Mouse (Mus musculus) CH12.LX (cell line): ENCODE measurements around the gene Rbms2. TPM values are rescaled to one million over a fixed set of nuclear protein-coding genes. Genes with fewer than 3 reads are reported as not detected.

Experiments used
- DNase-seq: peaks from one replicate; pipeline ENCODE4 v3.0.0-alpha.2; 2013; ENCODE audit errors: extremely low read depth
- H3K27ac ChIP-seq: 2 replicates; pipeline ENCODE4 v1.5.1; 2012; ENCODE audit warnings: low read depth, mild to moderate bottlenecking, control low read depth, moderate library complexity; ENCODE audit not compliant: insufficient read depth
- H3K27me3 ChIP-seq: replicated peaks from 2 replicates; pipeline ENCODE3; 2012; ENCODE audit warnings: inconsistent platforms
- H3K36me3 ChIP-seq, 2 experiments: replicated peaks in 1 of 2; 2 replicates each; pipeline versions ENCODE3 to v1.6.1; 2012; ENCODE audit warnings: inconsistent platforms in 1 of 2, low read length in 1 of 2, mild to moderate bottlenecking in 1 of 2, mixed read lengths in 1 of 2, moderate library complexity in 1 of 2; ENCODE audit not compliant: control insufficient read depth in 1 of 2, insufficient read depth in 1 of 2
- H3K4me1 ChIP-seq, 2 experiments: 2 replicates each; pipeline ENCODE4 v1.6.1; 2012; ENCODE audit warnings: inconsistent platforms in 1 of 2, moderate library complexity in 1 of 2; ENCODE audit not compliant: insufficient read depth in 2 of 2, control insufficient read depth in 1 of 2
- H3K4me2 ChIP-seq: 2 replicates; pipeline ENCODE4 v1.6.1; 2012; ENCODE audit warnings: low read depth, mild to moderate bottlenecking, control low read depth; ENCODE audit not compliant: poor library complexity, insufficient read depth, severe bottlenecking
- H3K4me3 ChIP-seq, 3 experiments: fragments of 150-350 bp in 1 of 3; sonication (generic) in 1 of 3; replicated peaks in 1 of 3; 2 replicates each; pipeline versions ENCODE3 to v1.5.1; 2011 to 2012; ENCODE audit warnings: low read depth in 2 of 3, low read length in 2 of 3, mild to moderate bottlenecking in 2 of 3, moderate library complexity in 2 of 3, control low read depth in 1 of 3, improper control_type of control experiment in 1 of 3, inconsistent platforms in 1 of 3, mixed read lengths in 1 of 3; ENCODE audit not compliant: poor library complexity in 1 of 3
- H3K79me2 ChIP-seq: replicated peaks from 2 replicates; pipeline ENCODE4 v1.6.1; 2012; ENCODE audit warnings: mild to moderate bottlenecking, moderate library complexity; ENCODE audit not compliant: control insufficient read depth, poor library complexity, insufficient read depth, severe bottlenecking; ENCODE audit errors: extremely low read depth
- H3K9ac ChIP-seq: 2 replicates; pipeline ENCODE4 v1.6.1; 2012; ENCODE audit warnings: low read depth, mild to moderate bottlenecking, control low read depth, moderate library complexity; ENCODE audit not compliant: insufficient read depth
- H3K9me3 ChIP-seq: replicated peaks from 2 replicates; pipeline ENCODE3; 2012; ENCODE audit warnings: low read length, inconsistent platforms, mixed read lengths
- BHLHE40 ChIP-seq: IDR thresholded peaks from 2 replicates; pipeline ENCODE4 v1.6.1; 2011; ENCODE audit warnings: mild to moderate bottlenecking, low read depth, low read length, improper control_type of control experiment
- CHD1 ChIP-seq: IDR thresholded peaks from 2 replicates; pipeline ENCODE4 v1.6.1; 2012; ENCODE audit warnings: low read depth, low read length, improper control_type of control experiment, inconsistent platforms
- CTCF ChIP-seq, 2 experiments: IDR thresholded peaks in 1 of 2; conservative IDR thresholded peaks in 1 of 2; 2 replicates each; pipeline ENCODE4 v1.5.1; 2011 to 2012; ENCODE audit warnings: low read depth in 2 of 2, low read length in 2 of 2, improper control_type of control experiment in 1 of 2, inconsistent platforms in 1 of 2, mild to moderate bottlenecking in 1 of 2, moderate library complexity in 1 of 2
- E2F4 ChIP-seq: IDR thresholded peaks from 2 replicates; pipeline ENCODE4 v1.6.1; 2011; ENCODE audit warnings: low read depth, low read length, improper control_type of control experiment; ENCODE audit not compliant: insufficient replicate concordance
- ELF1 ChIP-seq: IDR thresholded peaks from 2 replicates; pipeline ENCODE4 v1.6.1; 2014; ENCODE audit warnings: low read depth, mild to moderate bottlenecking, inconsistent platforms, low read length, improper control_type of control experiment
- EP300 ChIP-seq: IDR thresholded peaks from 2 replicates; pipeline ENCODE4 v1.6.1; 2011; ENCODE audit warnings: low read length, improper control_type of control experiment
- ETS1 ChIP-seq: conservative IDR thresholded peaks from 2 replicates; pipeline ENCODE4 v1.6.1; 2012; ENCODE audit warnings: low read depth, mild to moderate bottlenecking, inconsistent platforms, low read length, improper control_type of control experiment, moderate library complexity
- GABPA ChIP-seq: IDR thresholded peaks from 2 replicates; pipeline ENCODE4 v1.6.1; 2012; ENCODE audit warnings: low read depth, low read length, improper control_type of control experiment, inconsistent platforms; ENCODE audit not compliant: insufficient replicate concordance
- HCFC1 ChIP-seq: IDR thresholded peaks from 2 replicates; pipeline ENCODE4 v1.6.1; 2012; ENCODE audit warnings: low read depth, mild to moderate bottlenecking, inconsistent platforms, low read length, improper control_type of control experiment
- IRF4 ChIP-seq: IDR thresholded peaks from 2 replicates; pipeline ENCODE4 v1.6.1; 2014; ENCODE audit warnings: low read depth, mild to moderate bottlenecking, inconsistent platforms, low read length, improper control_type of control experiment
- JUN ChIP-seq: IDR thresholded peaks from 2 replicates; pipeline ENCODE4 v1.6.1; 2011; ENCODE audit warnings: low read depth, mild to moderate bottlenecking, low read length, improper control_type of control experiment, moderate library complexity; ENCODE audit not compliant: insufficient read depth
- JUND ChIP-seq: conservative IDR thresholded peaks from 2 replicates; pipeline ENCODE4 v1.6.1; 2011; ENCODE audit warnings: low read depth, low read length, improper control_type of control experiment
- KAT2A ChIP-seq: IDR thresholded peaks from 2 replicates; pipeline ENCODE4 v1.6.1; 2012; ENCODE audit warnings: low read length, improper control_type of control experiment, inconsistent platforms; ENCODE audit not compliant: insufficient replicate concordance
- MAFK ChIP-seq: IDR thresholded peaks from 2 replicates; pipeline ENCODE4 v1.6.1; 2011; ENCODE audit warnings: low read length, improper control_type of control experiment; ENCODE audit not compliant: insufficient replicate concordance
- MAX ChIP-seq: IDR thresholded peaks from 2 replicates; pipeline ENCODE4 v1.6.1; 2011; ENCODE audit warnings: low read length, improper control_type of control experiment
- MAZ ChIP-seq: IDR thresholded peaks from 2 replicates; pipeline ENCODE4 v1.6.1; 2012; ENCODE audit warnings: low read depth, mild to moderate bottlenecking, inconsistent platforms, low read length, improper control_type of control experiment, moderate library complexity
- MXI1 ChIP-seq: IDR thresholded peaks from 2 replicates; pipeline ENCODE4 v1.6.1; 2011; ENCODE audit warnings: mild to moderate bottlenecking, low read depth, low read length, improper control_type of control experiment
- MYC ChIP-seq: IDR thresholded peaks from 2 replicates; pipeline ENCODE4 v1.6.1; 2011; ENCODE audit warnings: low read depth, mild to moderate bottlenecking, improper control_type of control experiment, low read length
- NELFE ChIP-seq: IDR thresholded peaks from 2 replicates; pipeline ENCODE4 v1.6.1; 2011; ENCODE audit warnings: low read depth, low read length, improper control_type of control experiment
- POLR2A ChIP-seq: IDR thresholded peaks from 2 replicates; pipeline ENCODE4 v1.6.1; 2011; ENCODE audit warnings: low read depth, mild to moderate bottlenecking, improper control_type of control experiment, low read length
- POLR2AphosphoS2 ChIP-seq: IDR thresholded peaks from 2 replicates; pipeline ENCODE4 v1.6.1; 2011; ENCODE audit warnings: low read depth, low read length, improper control_type of control experiment
- RAD21 ChIP-seq: IDR thresholded peaks from 2 replicates; pipeline ENCODE4 v1.6.1; 2011; ENCODE audit warnings: low read depth, mild to moderate bottlenecking, low read length, improper control_type of control experiment, moderate library complexity
- RCOR1 ChIP-seq: conservative IDR thresholded peaks from 2 replicates; pipeline ENCODE4 v1.6.1; 2012; ENCODE audit warnings: low read depth, mild to moderate bottlenecking, inconsistent platforms, low read length, improper control_type of control experiment
- SIN3A ChIP-seq: IDR thresholded peaks from 2 replicates; pipeline ENCODE4 v1.6.1; 2012; ENCODE audit warnings: low read length, improper control_type of control experiment, inconsistent platforms
- SMC3 ChIP-seq: IDR thresholded peaks from 2 replicates; pipeline ENCODE4 v1.6.1; 2011; ENCODE audit warnings: low read depth, low read length, improper control_type of control experiment
- TBP ChIP-seq: conservative IDR thresholded peaks from 2 replicates; pipeline ENCODE4 v1.6.1; 2011; ENCODE audit warnings: low read depth, low read length, improper control_type of control experiment
- USF2 ChIP-seq: conservative IDR thresholded peaks from 2 replicates; pipeline ENCODE4 v1.6.1; 2011; ENCODE audit warnings: low read depth, low read length, improper control_type of control experiment
- ZC3H11A ChIP-seq: IDR thresholded peaks from 2 replicates; pipeline ENCODE4 v1.6.1; 2012; ENCODE audit warnings: low read depth, mild to moderate bottlenecking, inconsistent platforms, low read length, improper control_type of control experiment
- ZKSCAN1 ChIP-seq: IDR thresholded peaks from 2 replicates; pipeline ENCODE4 v1.6.1; 2012; ENCODE audit warnings: low read depth, inconsistent platforms, low read length, improper control_type of control experiment, borderline replicate concordance
- ZNF384 ChIP-seq: IDR thresholded peaks from 2 replicates; pipeline ENCODE4 v1.6.1; 2012; ENCODE audit warnings: low read depth, low read length, improper control_type of control experiment, inconsistent platforms
- dilution Hi-C: fragments of 300-500 bp; cut with MboI; formaldehyde crosslinking; loops from 2 replicates; pipeline ENCODE4 v1.14.3; 2020; ENCODE audit warnings: low sequenced_read_pairs; ENCODE audit not compliant: extremely low pct_unique_long_range_greater_than_20kb, extremely low pct_ligation_motif_present
- in situ Hi-C: fragments of 300-500 bp; cut with MboI; formaldehyde crosslinking; loops from 3 replicates; pipeline ENCODE4 v1.14.3; 2019; ENCODE audit warnings: low sequenced_read_pairs, low pct_ligation_motif_present, low pct_unique_long_range_greater_than_20kb, mixed read lengths
- polyA plus RNA-seq: library from polyadenylated mRNA; unstranded; fragments of >175 nt; gene quantifications from 2 replicates; pipeline ENCODE4 v1.2.1, GENCODE M21; 2012; ENCODE audit warnings: low read depth; ENCODE audit not compliant: insufficient read length
- total RNA-seq, 2 experiments: library from RNA; depleted of rRNA; stranded (reverse); fragments of 300-350 nt in 1 of 2; fragments of >200 nt in 1 of 2; gene quantifications; 2 replicates each; pipeline ENCODE4 v1.2.3; 2012 to 2014

The Rbms2 gene
- total and polyA plus RNA-seq, 3 experiments, result 9.1 to 36.6 (median 9.8) TPM

GRCm38 (mm10) chr10:128095003-128095636 lies 85.0 kb downstream of the Rbms2 start:
- in situ Hi-C loops (loop anchor here (10.0 kb wide), 1 partner anchor 50 kb away; no protein-coding TSS in a partner anchor), dilution Hi-C loops (no loop called here)
- Histone ChIP-seq H3K9ac (peak overlapping the region; percentile 64; the same call in 1 of the 2 replicates), H3K9me3 (no peaks in the 10 kb centered on the region), H3K4me3 (peak overlapping the region in 2 of 3 experiments; percentile 29 to 78), H3K79me2 (peaks cover 35% of the 10 kb centered on the region), H3K4me2 (peak overlapping the region; percentile 74), H3K36me3 (peaks cover 0 to 7% of the 10 kb centered on the region in 2 experiments), H3K27ac (no peak overlapping the region), H3K4me1 (peaks cover 4 to 44% of the 10 kb centered on the region in 2 experiments; a peak in 3 of 4 replicates), H3K27me3 (no peaks in the 10 kb centered on the region)
- DNase-seq, result no peak
- TF ChIP-seq MAFK (no peak), MYC (no peak), KAT2A (no peak), POLR2AphosphoS2 (no peak), BHLHE40 (no peak), TBP (no peak), EP300 (no peak), JUND (no peak), JUN (no peak), CTCF (conservative IDR thresholded peaks at IDR 0.05 in 1 of 2, IDR thresholded peaks at IDR 0.05 in 1 of 2; ENCODE audit: low read depth in 2 of 2, low read length in 2 of 2) (no peak), ZKSCAN1 (no peak), HCFC1 (no peak)

GRCm38 (mm10) chr10:128094340-128094968 lies 85.6 kb downstream of the Rbms2 start:
- Histone ChIP-seq H3K4me3 (peak overlapping the region; percentile 69 to 86 (median 78)), H3K9ac (peak overlapping the region; percentile 87), H3K4me2 (peak overlapping the region; percentile 74), H3K27ac (peak overlapping the region; percentile 63), H3K27me3 (no peaks in the 10 kb centered on the region), H3K79me2 (peaks cover 28% of the 10 kb centered on the region), H3K4me1 (peaks cover 4 to 51% of the 10 kb centered on the region in 2 experiments; a peak in 3 of 4 replicates), H3K36me3 (peaks cover 6 to 12% of the 10 kb centered on the region in 2 experiments), H3K9me3 (no peaks in the 10 kb centered on the region)
- peak; percentile 95 for DNase-seq
- dilution Hi-C loops (no loop called here), in situ Hi-C loops (loop anchor here (5.0 to 10.0 kb wide), 2 partner anchors 50 to 98 kb away; partner anchors contain the start of gene Gls2)
- TF ChIP-seq MAZ (peak; percentile 79; the same call in 1 of the 2 replicates), ZNF384 (no peak), CTCF (conservative IDR thresholded peaks at IDR 0.05 in 1 of 2, IDR thresholded peaks at IDR 0.05 in 1 of 2; ENCODE audit: low read depth in 2 of 2, low read length in 2 of 2) (no peak), RAD21 (no peak), JUN (no peak), RCOR1 (no peak), ELF1 (peak; percentile 84), SMC3 (no peak), E2F4 (no peak), SIN3A (peak; percentile 62), IRF4 (0 out of 2 replicates have a peak, but pooled peaks have one; percentile 45), USF2 (no peak), ZC3H11A (no peak), CHD1 (no peak; the same call in 1 of the 2 replicates), TBP (0 out of 2 replicates have a peak, but pooled peaks have one; percentile 29), NELFE (peak; percentile 24; the same call in 1 of the 2 replicates), ETS1 (no peak), MXI1 (no peak; the same call in none of the 2 replicates), GABPA (no peak), POLR2AphosphoS2 (no peak), MYC (no peak), POLR2A (peak; percentile 60), EP300 (no peak), MAX (no peak)
